Mouse (Mus musculus) ES-E14 (cell line): Measurements from ENCODE around the gene Kif20b.

ENCODE experiments used
- CHD2 ChIP-seq: IDR thresholded peaks from 2 replicates; pipeline ENCODE4 v1.6.1; 2014; ENCODE audit warnings: mild to moderate bottlenecking, low read depth, low read length, inconsistent platforms
- HCFC1 ChIP-seq: IDR thresholded peaks from 2 replicates; pipeline ENCODE4 v1.6.1; 2012; ENCODE audit warnings: low read length, inconsistent platforms, borderline replicate concordance; ENCODE audit not compliant: insufficient read depth
- MAFK ChIP-seq: IDR thresholded peaks from 2 replicates; pipeline ENCODE4 v1.6.1; 2014; ENCODE audit warnings: mild to moderate bottlenecking, low read depth, low read length, inconsistent platforms; ENCODE audit not compliant: insufficient read depth
- ZNF384 ChIP-seq: IDR thresholded peaks from 2 replicates; pipeline ENCODE4 v1.6.1; 2012; ENCODE audit warnings: low read depth, low read length, inconsistent platforms

- TF ChIP-seq HCFC1 (no peak), ZNF384 (no peak), CHD2 (no peak), MAFK (no peak)
Observed at GRCm38 (mm10) chr19:34906772-34907171, 15.4 kb upstream of the Kif20b start.
